Mouse (Mus musculus) heart, adult 8-10 months (tissue): ENCODE data around the gene Gabrr2. TPM values are rescaled to one million over a fixed set of nuclear protein-coding genes. Genes with fewer than 3 reads are reported as not detected.
A peak's percentile ranks its signal among the peaks of the same experiment; 100 is the strongest.

Experiments
- DNase-seq: peaks from one replicate; pipeline ENCODE4 v3.0.0; 2022; ENCODE audit warnings: low spot score
- total RNA-seq, 4 experiments: library from RNA; stranded (reverse); gene quantifications; 2 replicates each; pipeline ENCODE4 v1.2.4; 2022

Gene Gabrr2
- total RNA-seq, result 1 to 10 TPM; 1.8 to 2.6 (median 1.9) TPM

- DNase-seq, result no peak
Measured at GRCm38 (mm10) chr4:33062981-33063380, at the start of gene Gabrr2. Gene Gabrr2 (plus strand): TSS chr4:33062999.

- peak; percentile 88 for DNase-seq
Measured at GRCm38 (mm10) chr4:33018361-33018999, 44.3 kb upstream of the Gabrr2 start.

GRCm38 (mm10) chr4:33024420-33024819 is 38.4 kb upstream of the Gabrr2 start:
- no peak for DNase-seq

- DNase-seq, result no peak
Measured at GRCm38 (mm10) chr4:33029104-33029503, 33.7 kb upstream of the Gabrr2 start.

- DNase-seq, result peak; percentile 30
Measured at GRCm38 (mm10) chr4:33030264-33031194, 32.3 kb upstream of the Gabrr2 start.

GRCm38 (mm10) chr4:33031195-33031960 is 31.4 kb upstream of the Gabrr2 start, which contains the start of gene Ube2j1:
Gene Ube2j1 (plus strand): TSS chr4:33031416.
- peak; percentile 86 for DNase-seq

- DNase-seq, result no peak
Measured at GRCm38 (mm10) chr4:33032045-33032444, 30.8 kb upstream of the Gabrr2 start.

GRCm38 (mm10) chr4:33033515-33033914 is 29.3 kb upstream of the Gabrr2 start:
- no peak for DNase-seq

GRCm38 (mm10) chr4:33039826-33040225 is 23.0 kb upstream of the Gabrr2 start:
- no peak for DNase-seq

- no peak for DNase-seq
Measured at GRCm38 (mm10) chr4:33049601-33050000, 13.2 kb upstream of the Gabrr2 start.

GRCm38 (mm10) chr4:33052055-33052454 is 10.7 kb upstream of the Gabrr2 start:
- DNase-seq, result no peak

- no peak for DNase-seq
Measured at GRCm38 (mm10) chr4:33052650-33053049, 10.1 kb upstream of the Gabrr2 start.

GRCm38 (mm10) chr4:33054426-33054825 is 8.4 kb upstream of the Gabrr2 start:
- no peak for DNase-seq

GRCm38 (mm10) chr4:33056317-33056716 is 6.5 kb upstream of the Gabrr2 start:
- no peak for DNase-seq

GRCm38 (mm10) chr4:33057890-33058687 is 4.7 kb upstream of the Gabrr2 start:
- DNase-seq, result peak; percentile 86

GRCm38 (mm10) chr4:33061158-33061557 is 1.6 kb upstream of the Gabrr2 start:
- no peak for DNase-seq

GRCm38 (mm10) chr4:33064986-33065385 is 2.2 kb downstream of the Gabrr2 start:
- DNase-seq, result no peak

GRCm38 (mm10) chr4:33066223-33066960 is 3.6 kb downstream of the Gabrr2 start:
- DNase-seq, result no peak

GRCm38 (mm10) chr4:33067331-33067730 is 4.5 kb downstream of the Gabrr2 start:
- no peak for DNase-seq

GRCm38 (mm10) chr4:33067826-33068225 is 5.0 kb downstream of the Gabrr2 start:
- DNase-seq, result no peak
